Mouse (Mus musculus) bone marrow, adult 2 months (tissue): ENCODE results near the gene Ets2. TPM values are rescaled to one million over a fixed set of nuclear protein-coding genes. Genes with fewer than 3 reads are reported as not detected.

Experiments used
- H3K27ac ChIP-seq: fragments of 200-500 bp; 2 replicates; pipeline ENCODE4 v1.5.1; 2012; ENCODE audit warnings: low read depth, mild to moderate bottlenecking, control low read depth, inconsistent platforms, low read length; ENCODE audit not compliant: control insufficient read depth, poor library complexity, insufficient read depth
- H3K4me1 ChIP-seq: fragments of 200-500 bp; 2 replicates; pipeline ENCODE4 v1.6.1; 2011; ENCODE audit warnings: low read length; ENCODE audit not compliant: control insufficient read depth, insufficient read depth
- H3K4me3 ChIP-seq: fragments of 200-500 bp; replicated peaks from 2 replicates; pipeline ENCODE3; 2011; ENCODE audit warnings: mild to moderate bottlenecking, low read depth, low read length, control low read depth; ENCODE audit not compliant: control insufficient read depth
- CTCF ChIP-seq: fragments of 200-500 bp; IDR thresholded peaks from 2 replicates; pipeline ENCODE4 v1.5.1; 2011; ENCODE audit warnings: low read length, control low read depth; ENCODE audit not compliant: control insufficient read depth, insufficient read depth
- POLR2A ChIP-seq: fragments of 200-500 bp; IDR thresholded peaks from 2 replicates; pipeline ENCODE4 v1.6.1; 2011; ENCODE audit warnings: low read depth, mild to moderate bottlenecking, control low read depth, low read length, borderline replicate concordance; ENCODE audit not compliant: control insufficient read depth
- WGBS: fragments of 180-500 bp; shearing (Covaris S2); methylation state at CpG from one replicate; pipeline ENCODE4 v1.1.7; 2018; 5-methylcytosine and 5-hydroxymethylcytosine counted together
- polyA plus RNA-seq: library from polyadenylated mRNA; stranded (reverse); fragments of >200 nt; gene quantifications from 2 replicates; pipeline ENCODE4 v1.2.4, GENCODE M21; 2011; ENCODE audit warnings: low replicate concordance; ENCODE audit not compliant: missing spikeins, insufficient read depth, insufficient read length

Gene Ets2
- polyA plus RNA-seq, 1 experiment, result 12.0 TPM

DNA sequence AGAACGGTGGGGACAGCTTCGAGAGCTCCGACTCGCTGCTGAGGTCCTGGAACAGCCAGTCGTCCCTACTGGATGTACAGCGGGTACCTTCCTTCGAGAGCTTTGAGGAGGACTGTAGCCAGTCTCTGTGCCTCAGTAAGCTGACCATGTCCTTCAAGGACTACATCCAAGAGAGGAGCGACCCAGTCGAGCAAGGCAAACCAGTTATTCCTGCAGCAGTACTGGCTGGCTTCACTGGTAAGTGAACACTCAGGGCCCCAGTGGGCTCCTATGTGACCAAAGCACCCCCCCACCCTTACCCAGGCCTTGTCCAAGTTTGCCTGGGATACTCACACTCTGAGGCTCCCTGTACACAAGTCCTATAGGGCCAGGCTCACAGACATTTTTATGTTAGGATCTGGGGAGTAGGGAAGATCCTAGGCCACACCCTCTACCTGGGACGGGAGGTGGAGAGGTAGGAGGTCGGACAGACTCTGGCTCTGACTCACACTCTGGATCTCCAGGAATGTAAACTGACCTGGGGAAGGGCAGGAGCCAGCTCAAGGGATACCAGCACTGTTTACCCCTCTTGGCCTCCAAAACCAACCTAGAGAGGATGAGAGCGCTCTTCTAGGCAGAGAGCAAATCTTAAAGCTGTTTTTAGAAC, 14.3 kb downstream of the Ets2 start:
- WGBS, result 86% methylated on average over 12 of the region's 12 CpGs

DNA sequence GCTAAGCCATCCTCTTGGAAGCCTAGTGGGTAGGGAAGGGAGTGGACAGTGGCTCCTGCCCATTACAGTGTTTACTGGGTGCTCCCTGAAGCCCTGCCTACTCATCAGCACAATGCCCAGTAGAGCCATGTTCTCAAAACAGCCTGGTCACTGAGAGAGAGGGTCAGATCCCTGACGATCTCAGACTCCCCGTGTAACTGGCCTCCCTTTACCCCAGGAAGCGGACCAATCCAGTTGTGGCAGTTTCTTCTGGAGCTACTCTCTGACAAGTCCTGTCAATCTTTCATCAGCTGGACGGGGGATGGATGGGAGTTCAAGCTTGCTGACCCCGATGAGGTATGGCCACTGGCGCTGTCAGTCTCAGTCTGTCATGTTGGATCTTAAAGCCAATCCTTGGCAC, 15.8 kb downstream of the Ets2 start:
- Histone ChIP-seq H3K4me1 (no peaks in the 10 kb centered on the region; the same call in 1 of the 2 replicates), H3K27ac (no peak overlapping the region), H3K4me3 (no peak overlapping the region)
- WGBS, result 89% methylated on average over 6 of the region's 6 CpGs
- TF ChIP-seq POLR2A, result no peak
- no peak for TF ChIP-seq CTCF

More for the DNA sequence above, 14.3 kb downstream of the Ets2 start:
- no peak overlapping the region for H3K4me3 ChIP-seq
- no peak for TF ChIP-seq CTCF
- no peak for TF ChIP-seq POLR2A
- no peak overlapping the region for H3K27ac ChIP-seq
- no peaks in the 10 kb centered on the region; the same call in 1 of the 2 replicates for H3K4me1 ChIP-seq

DNA sequence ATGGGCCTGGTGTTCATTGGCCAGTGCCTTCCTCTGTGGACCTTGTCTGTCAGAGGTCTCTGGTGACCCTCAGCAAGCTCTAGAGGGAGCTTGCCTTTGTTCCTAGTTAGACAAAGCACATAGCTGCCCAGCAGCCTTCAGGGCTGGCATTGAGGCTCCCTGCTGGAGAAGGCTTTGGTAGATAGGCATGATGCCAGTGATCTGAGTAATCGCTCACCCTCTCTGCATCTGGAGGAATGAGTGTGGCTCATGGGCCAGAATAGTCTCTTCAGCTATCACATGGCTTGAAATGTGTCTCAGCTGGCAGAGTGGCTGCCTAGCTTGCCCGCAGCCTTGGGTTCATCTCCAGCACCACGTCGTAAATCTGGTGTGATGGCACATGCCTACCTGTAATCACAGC, 16.2 kb downstream of the Ets2 start:
- no peak overlapping the region for H3K4me3 ChIP-seq
- no peaks in the 10 kb centered on the region; the same call in 1 of the 2 replicates for H3K4me1 ChIP-seq

DNA sequence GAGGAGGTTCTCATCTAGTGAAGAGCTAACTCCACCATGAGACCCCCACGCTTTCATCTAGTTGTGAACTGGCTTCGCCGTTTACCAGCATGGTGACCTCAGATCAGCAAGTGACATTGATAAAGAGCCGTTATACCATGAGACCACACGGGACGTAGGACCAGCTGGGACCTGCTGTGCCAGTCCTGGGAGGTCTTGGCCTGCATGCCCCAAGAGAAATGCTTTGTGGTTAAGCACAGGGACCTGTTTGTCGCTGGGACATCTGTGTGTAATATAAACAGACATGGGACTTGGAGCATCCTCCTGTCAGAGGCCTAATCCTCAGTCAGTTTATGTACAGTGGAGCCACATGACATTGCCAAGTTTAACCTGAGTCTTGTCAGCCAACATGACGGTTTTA, 18.7 kb downstream of the Ets2 start:
- Histone ChIP-seq H3K4me3 (no peak overlapping the region), H3K4me1 (no peaks in the 10 kb centered on the region; the same call in 1 of the 2 replicates), H3K27ac (peak overlapping the region; percentile 54; the same call in 1 of the 2 replicates)
- WGBS, result 79% methylated on average over 8 of the region's 8 CpGs
- TF ChIP-seq POLR2A (no peak), CTCF (no peak)

More for the DNA sequence above, 16.2 kb downstream of the Ets2 start:
- TF ChIP-seq POLR2A (no peak), CTCF (no peak)
- H3K27ac ChIP-seq, result no peak overlapping the region
- WGBS, result 67% methylated on average over 4 of the region's 4 CpGs

DNA sequence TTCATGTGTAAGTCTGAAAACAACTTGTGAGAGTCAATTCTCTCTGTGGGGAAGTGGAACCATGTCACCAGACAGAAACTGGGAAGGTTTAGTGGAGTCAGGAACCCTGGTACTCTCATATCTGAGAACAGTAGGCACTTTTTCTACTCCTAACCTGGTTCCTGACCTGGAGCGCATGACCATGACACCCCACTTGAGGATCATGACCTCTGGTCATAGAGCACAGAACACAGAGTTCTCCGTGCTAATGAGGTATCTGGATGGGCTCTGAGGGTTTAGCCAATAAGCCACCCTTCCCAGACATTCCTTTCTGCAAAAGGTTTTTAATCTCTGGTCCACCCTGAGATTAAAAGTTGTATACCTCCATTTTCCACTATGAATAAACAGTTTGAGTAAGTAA, 22.4 kb downstream of the Ets2 start:
- no peak for TF ChIP-seq CTCF
- TF ChIP-seq POLR2A, result no peak
- H3K27ac ChIP-seq, result no peak overlapping the region
- WGBS, result 79% methylated on average over 2 of the region's 2 CpGs
- H3K4me1 ChIP-seq, result peaks cover 2% of the 10 kb centered on the region
- H3K4me3 ChIP-seq, result no peak overlapping the region

DNA sequence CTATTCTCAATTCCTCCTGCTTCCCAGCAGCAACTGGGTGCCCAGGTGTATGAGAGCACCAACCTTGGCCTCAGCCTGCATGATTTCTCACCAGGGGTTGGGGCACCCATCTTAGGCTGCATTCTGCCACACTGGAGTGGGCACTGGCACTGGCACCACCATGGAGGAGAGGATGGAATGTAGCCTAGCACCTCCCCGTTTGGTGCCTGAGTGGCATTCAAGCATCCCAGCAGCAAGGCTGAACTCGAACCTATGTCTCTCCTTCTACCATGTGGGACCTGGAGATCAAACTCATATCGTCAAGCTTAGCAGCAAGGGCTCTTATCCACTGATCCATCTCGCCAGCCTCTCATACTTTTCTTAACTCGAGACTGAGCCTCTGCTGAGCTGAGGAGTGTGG, 22.9 kb downstream of the Ets2 start:
- no peak overlapping the region for H3K27ac ChIP-seq
- TF ChIP-seq POLR2A (no peak), CTCF (no peak)
- no peak overlapping the region for H3K4me3 ChIP-seq
- WGBS, result 72% methylated on average over 5 of the region's 5 CpGs
- H3K4me1 ChIP-seq, result peaks cover 2% of the 10 kb centered on the region

DNA sequence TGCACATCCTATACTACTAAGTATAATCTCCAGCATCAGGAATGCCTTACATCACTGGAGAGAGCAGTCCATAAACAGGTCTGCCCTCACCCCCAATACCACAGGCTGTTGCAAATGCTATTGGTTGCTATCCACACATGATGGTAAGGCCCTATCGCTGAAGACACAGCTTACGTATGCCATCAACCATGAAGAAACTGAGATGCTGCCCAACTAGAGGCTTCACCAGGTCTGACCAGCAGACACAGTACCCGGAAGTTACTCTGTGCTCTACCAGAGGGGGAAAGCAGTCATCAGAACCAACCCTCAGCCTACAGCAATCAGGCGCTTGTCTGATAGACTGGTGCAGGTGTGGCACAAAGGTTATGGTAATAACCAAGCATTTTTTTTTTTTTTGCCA, 24.9 kb downstream of the Ets2 start:
- peaks cover 2% of the 10 kb centered on the region for H3K4me1 ChIP-seq
- WGBS, result 80% methylated on average over 4 of the region's 4 CpGs
- TF ChIP-seq CTCF (no peak), POLR2A (no peak)
- H3K4me3 ChIP-seq, result no peak overlapping the region
- no peak overlapping the region for H3K27ac ChIP-seq

DNA sequence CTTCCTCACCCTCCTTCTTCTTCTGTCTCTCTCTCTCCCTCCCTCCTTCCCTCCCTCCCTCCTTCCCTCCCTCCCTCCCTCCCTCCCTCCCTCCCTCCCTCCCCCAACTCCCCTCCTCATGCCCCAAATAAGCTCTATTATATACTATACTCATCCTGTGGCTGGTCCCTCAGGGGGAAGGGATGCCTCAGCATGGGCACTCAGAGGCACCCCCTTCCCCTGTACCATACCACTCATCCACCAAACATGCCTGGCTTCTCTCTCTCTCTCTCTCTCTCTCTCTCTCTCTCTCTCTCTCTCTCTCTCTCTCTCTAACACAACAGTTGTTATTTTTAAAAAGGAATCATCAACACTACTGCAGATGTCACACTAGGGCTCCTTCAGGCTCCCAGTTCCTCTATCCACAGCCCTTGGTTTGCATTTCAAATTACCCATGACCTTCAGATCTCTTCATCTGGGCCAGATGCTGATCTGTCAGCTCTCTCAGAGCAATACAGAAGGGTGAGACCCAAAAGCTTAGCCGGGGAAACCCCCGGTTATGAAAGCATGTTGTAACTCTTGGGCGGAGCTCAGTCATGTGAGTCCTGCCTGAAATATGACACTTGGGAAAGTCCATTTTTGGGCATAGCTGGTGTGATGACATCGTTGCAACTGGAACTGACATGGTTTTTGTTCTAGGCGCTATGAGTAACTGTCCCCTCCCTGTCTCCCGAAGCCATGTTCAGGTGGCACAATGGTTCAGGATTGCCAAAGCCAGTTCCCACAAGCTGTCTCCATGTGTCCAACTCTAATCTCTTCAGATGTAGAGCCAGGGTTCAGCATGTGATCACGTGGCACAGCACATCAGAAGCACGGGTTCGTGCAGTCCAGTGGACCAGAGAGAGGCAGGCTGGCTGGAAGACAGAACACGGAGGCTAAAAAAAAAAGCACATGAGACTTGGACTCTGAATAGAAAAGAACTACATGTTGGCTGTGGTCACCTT, 26.9 kb downstream of the Ets2 start:
- Histone ChIP-seq H3K4me1 (peaks cover 2% of the 10 kb centered on the region), H3K27ac (peak overlapping the region; percentile 78), H3K4me3 (peak overlapping the region; percentile 37)
- WGBS, result 20% methylated on average over 10 of the region's 10 CpGs
- TF ChIP-seq POLR2A, result no peak
- peak; percentile 20; the same call in 1 of the 2 replicates for TF ChIP-seq CTCF
